Mouse (Mus musculus): ENCODE data around the gene Btbd9.

GRCm38 (mm10) chr17:30459706-30460105 lies 116.6 kb downstream of the Btbd9 start:
- TF ChIP-seq CTCF (IDR thresholded peaks at IDR 0.05; ENCODE audit: low read depth) (no peak), EP300 (IDR thresholded peaks at IDR 0.05; ENCODE audit: low read depth) (no peak)

Data from heart, postnatal 0 days (tissue).